Mouse (Mus musculus): ENCODE results near the gene 1700013G24Rik. TPM values are rescaled to one million over a fixed set of nuclear protein-coding genes. Genes with fewer than 3 reads are reported as not detected.

Gene 1700013G24Rik
- polyA plus RNA-seq, 1 experiment from 2014 or later, result not detected

DNA sequence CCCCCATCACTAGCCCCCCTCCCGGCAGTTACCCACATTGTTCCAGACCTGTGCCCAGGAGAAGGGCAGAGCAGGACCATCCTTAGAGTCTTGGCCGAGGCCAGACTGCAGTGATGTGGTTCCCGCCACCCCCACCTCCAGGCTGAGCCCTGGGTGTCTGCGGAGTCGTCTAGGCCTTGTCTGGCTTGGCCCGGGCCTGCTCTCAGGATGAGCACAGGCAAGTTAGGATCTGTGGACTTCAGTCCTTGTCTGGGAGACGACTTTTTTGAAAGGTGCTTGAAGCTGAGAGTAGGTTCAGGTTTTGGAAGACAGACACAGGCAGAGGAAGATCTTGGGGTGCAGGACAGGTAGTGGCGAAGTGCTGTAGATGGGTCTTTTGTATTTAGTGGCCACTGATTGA, 18.2 kb downstream of the 1700013G24Rik start:
- Histone ChIP-seq H3K4me2 (replicated peaks) (peak overlapping the region; percentile 85), H3K9ac (peak overlapping the region; percentile 89; the same call in 1 of the 2 replicates)
- ATAC-seq (ENCODE audit: low FRiP score, low read depth), result no peak

DNA sequence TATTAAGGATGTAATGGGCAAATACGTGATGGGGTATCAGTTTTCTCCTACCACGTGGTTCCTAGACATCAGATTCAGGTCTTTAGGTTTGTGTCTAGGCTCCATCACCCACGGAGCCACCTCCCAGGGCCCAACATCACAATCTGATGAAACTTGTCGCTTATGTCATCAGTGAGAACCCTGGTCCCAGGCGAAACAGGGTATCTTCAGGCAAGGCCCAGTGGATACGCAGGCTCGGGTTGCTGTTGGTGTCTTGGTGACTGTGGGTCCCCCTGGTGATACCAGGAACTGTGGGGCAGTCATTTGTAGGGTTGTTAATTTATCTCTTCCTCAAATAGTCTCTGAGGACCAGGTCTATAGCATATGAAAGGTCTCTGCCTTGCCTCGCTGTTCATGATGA, 20.2 kb downstream of the 1700013G24Rik start:
- peak overlapping the region; percentile 36; the same call in 1 of the 2 replicates for H3K9ac ChIP-seq
- no peaks in the 10 kb centered on the region for H3K36me3 ChIP-seq
- H3K4me2 ChIP-seq (replicated peaks), result peak overlapping the region; percentile 34
- ATAC-seq (ENCODE audit: low FRiP score, low read depth), result no peak
- H3K9me3 ChIP-seq, result no peaks in the 10 kb centered on the region
- H3K4me3 ChIP-seq, result no peak overlapping the region
- H3K27ac ChIP-seq, result peak overlapping the region; percentile 56
- H3K27me3 ChIP-seq, result no peaks in the 10 kb centered on the region
- WGBS, result 84% methylated on average over 8 of the region's 8 CpGs
- H3K4me1 ChIP-seq, result peaks cover 85% of the 10 kb centered on the region

More for the DNA sequence above, 18.2 kb downstream of the 1700013G24Rik start:
- Histone ChIP-seq H3K4me1 (peaks cover 79% of the 10 kb centered on the region), H3K27ac (peak overlapping the region; percentile 85; the same call in 1 of the 2 replicates), H3K27me3 (no peaks in the 10 kb centered on the region), H3K9me3 (no peaks in the 10 kb centered on the region), H3K4me3 (peak overlapping the region; percentile 80), H3K36me3 (no peaks in the 10 kb centered on the region)
- WGBS, result 58% methylated on average over 8 of the region's 8 CpGs

DNA sequence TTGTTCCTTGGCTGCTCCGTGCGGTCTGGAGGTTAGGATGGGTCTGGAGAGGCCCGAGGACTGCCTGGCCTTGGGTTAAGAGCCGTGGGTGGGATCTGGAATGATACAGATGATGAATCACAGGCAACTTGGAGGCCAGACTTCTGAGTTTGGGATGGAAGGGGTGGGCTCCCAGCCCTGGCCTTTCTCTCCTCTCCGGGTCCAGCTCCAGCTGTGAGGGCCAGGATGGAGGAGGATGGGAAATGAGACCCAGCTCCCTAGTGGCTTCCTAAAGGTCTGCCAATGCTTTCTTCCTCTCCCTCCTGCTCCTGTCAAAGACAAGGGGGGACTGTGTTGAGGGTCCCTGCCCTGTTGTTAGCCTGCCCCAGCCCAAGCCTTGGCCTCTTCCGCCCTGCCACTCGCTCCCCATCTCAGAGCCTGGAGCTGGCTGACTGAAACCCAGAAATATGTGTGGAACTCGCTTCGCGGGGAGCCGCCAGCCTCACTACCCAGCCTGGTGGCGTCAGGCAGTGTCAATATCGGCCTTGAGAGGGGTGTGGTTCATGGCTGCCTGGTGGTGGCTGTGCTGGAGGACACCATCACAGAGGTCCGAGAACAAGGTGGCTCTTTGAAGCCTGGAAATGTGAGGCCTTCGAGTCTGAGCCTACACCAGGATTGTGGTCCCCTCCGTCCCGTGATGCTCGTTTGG, 20.8 kb downstream of the 1700013G24Rik start:
- H3K27ac ChIP-seq, result peak overlapping the region; percentile 56
- no peaks in the 10 kb centered on the region for H3K36me3 ChIP-seq
- peak overlapping the region; percentile 36; the same call in 1 of the 2 replicates for H3K9ac ChIP-seq
- H3K4me1 ChIP-seq, result peaks cover 90% of the 10 kb centered on the region
- H3K4me2 ChIP-seq (replicated peaks), result peak overlapping the region; percentile 34
- H3K9me3 ChIP-seq, result no peaks in the 10 kb centered on the region
- no peak overlapping the region for H3K4me3 ChIP-seq
- WGBS, result 61% methylated on average over 18 of the region's 18 CpGs
- H3K27me3 ChIP-seq, result no peaks in the 10 kb centered on the region
- 0 out of 2 replicates have a peak, but pooled peaks have one; percentile 16 for ATAC-seq (ENCODE audit: low FRiP score, low read depth)

DNA sequence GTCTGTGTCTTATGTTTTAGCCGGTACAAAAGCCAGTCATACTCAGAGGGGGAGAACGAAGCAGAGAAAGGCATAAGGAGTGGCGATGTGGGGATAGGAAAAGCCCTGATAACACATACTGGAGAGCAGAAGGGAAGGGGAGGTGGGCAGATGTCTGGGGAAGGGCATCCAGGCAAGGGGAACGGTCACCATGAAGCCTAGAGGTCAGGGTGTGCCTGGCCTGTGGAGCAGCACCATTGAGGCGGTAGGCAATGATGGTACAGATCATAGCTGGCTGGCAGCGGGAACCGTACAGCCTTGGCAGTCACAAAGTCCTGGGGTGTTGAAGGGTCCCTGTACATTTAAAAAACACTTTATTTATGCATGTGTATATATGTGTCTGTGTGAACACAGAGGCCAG, 21.6 kb downstream of the 1700013G24Rik start:
- no peak overlapping the region for H3K4me2 ChIP-seq (replicated peaks)
- no peak for ATAC-seq (ENCODE audit: low FRiP score, low read depth)
- peak overlapping the region; percentile 56; the same call in 1 of the 2 replicates for H3K27ac ChIP-seq
- H3K9ac ChIP-seq, result peak overlapping the region; percentile 13; the same call in 1 of the 2 replicates
- WGBS, result 92% methylated on average over 7 of the region's 7 CpGs
- H3K9me3 ChIP-seq, result no peaks in the 10 kb centered on the region
- no peak overlapping the region for H3K4me3 ChIP-seq
- H3K36me3 ChIP-seq, result no peaks in the 10 kb centered on the region
- H3K4me1 ChIP-seq, result peaks cover 92% of the 10 kb centered on the region
- no peaks in the 10 kb centered on the region for H3K27me3 ChIP-seq

DNA sequence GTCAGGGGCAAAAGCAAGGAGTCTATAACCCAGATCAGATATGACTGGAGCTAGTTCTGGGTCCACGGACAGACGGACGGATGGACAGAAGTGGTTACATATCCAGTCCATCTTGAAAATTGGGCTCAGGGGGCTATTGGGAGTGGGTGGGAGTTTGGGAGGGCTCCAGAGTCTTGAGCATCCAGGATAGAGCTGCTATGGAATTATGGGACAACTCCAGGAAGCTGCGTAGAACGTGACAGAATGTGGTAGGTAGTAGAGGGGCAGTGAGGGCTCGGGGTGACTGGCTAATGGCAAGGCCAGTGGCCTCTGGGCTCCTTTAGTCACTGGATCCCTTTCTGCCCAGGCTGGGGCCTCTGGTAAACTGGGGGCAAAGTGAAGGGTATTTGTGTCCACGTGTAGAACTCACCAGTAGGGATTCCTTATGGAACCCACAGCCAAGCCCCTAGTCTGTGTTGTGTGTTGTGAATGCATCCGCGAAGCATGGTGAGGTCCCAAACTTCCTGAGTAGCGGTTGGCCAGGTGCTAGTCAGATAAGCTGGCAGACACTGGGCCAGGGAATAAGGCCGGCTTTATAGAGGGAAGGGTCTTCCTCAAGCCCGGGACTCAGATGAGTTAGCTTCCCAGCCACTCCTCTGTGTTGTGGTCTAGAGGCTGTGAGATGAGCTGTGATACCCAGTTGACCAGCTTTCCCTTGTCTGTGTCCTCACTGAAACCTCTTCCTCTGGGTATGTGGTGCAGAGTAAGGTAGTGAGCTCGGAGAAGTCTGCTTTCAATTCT, 22.4 kb downstream of the 1700013G24Rik start:
- H3K4me3 ChIP-seq, result no peak overlapping the region
- no peak for ATAC-seq (ENCODE audit: low FRiP score, low read depth)
- H3K4me2 ChIP-seq (replicated peaks), result no peak overlapping the region
- H3K9ac ChIP-seq, result no peak overlapping the region
- H3K36me3 ChIP-seq, result no peaks in the 10 kb centered on the region
- H3K4me1 ChIP-seq, result peaks cover 92% of the 10 kb centered on the region
- WGBS, result 80% methylated on average over 13 of the region's 13 CpGs
- no peak overlapping the region for H3K27ac ChIP-seq
- no peaks in the 10 kb centered on the region for H3K27me3 ChIP-seq
- no peaks in the 10 kb centered on the region for H3K9me3 ChIP-seq

DNA sequence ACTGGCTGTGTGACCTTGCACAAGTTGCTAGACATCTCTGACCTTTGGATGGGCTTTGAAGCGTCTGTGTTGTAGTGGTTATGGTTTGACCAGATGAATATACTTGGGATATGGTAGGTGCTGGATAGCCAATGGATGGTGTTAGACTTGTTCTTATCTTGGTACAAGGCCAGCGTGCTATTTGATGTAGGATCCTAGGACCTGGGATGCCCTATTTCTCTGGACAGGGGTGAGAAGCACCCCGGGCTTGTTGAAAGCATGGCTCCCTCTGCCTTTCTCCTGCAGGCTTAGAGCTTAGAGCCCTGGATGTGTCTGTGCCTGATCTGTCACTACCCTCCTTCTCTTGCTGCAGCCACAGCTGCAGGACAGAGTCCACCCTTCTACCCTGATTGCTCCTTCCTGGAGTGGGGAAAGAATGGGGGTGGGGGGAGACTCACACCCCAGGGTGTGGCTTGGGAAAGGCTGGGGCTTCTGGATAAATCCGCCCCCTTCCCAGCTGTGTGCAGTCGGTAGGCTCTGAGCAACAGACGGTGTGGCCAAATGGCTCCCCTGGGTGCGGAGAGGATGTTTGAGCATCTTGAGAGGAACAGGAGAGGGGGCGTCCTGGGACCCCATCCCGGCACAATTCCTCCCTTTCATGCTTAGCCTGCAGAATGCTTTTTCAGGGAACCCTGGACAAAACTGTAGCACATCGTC, 23.1 kb downstream of the 1700013G24Rik start:
- Histone ChIP-seq H3K4me2 (replicated peaks) (peak overlapping the region; percentile 55), H3K4me3 (peak overlapping the region; percentile 11; the same call in 1 of the 2 replicates), H3K4me1 (peaks cover 92% of the 10 kb centered on the region), H3K36me3 (no peaks in the 10 kb centered on the region), H3K27me3 (no peaks in the 10 kb centered on the region), H3K9me3 (no peaks in the 10 kb centered on the region), H3K27ac (peak overlapping the region; percentile 73), H3K9ac (peak overlapping the region; percentile 50)
- ATAC-seq (ENCODE audit: low FRiP score, low read depth), result 0 out of 2 replicates have a peak, but pooled peaks have one; percentile 28
- WGBS, result 21% methylated on average over 10 of the region's 10 CpGs

DNA sequence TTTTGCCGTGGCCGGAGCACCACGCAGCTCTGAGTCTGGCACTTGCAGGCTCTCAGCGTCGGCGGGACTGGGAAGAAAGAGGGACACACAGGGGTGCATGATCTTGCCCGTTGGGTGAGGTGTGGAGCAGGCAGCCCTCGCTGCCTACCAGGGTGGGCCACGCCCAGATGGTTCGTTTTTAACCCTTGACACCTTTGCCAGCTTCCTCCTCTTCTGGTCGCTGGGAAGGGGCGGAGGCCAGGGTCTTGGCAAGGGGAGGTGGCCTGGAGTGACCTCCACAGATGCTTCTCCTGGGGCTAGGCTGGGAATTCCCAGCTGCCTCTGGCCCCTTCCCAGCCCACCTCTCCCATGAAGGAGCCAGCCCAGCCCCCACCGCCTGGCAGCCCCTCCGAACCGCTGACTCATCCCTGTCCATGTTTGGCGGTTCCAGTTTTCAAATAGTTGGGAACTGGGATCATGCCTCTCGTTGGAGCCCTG, 23.7 kb downstream of the 1700013G24Rik start:
- H3K27ac ChIP-seq, result peak overlapping the region; percentile 73
- no peaks in the 10 kb centered on the region for H3K9me3 ChIP-seq
- no peaks in the 10 kb centered on the region for H3K27me3 ChIP-seq
- peak overlapping the region; percentile 50 for H3K9ac ChIP-seq
- no peak; the same call in 1 of the 2 replicates for ATAC-seq (ENCODE audit: low FRiP score, low read depth)
- peaks cover 93% of the 10 kb centered on the region for H3K4me1 ChIP-seq
- H3K4me3 ChIP-seq, result peak overlapping the region; percentile 11
- no peaks in the 10 kb centered on the region for H3K36me3 ChIP-seq
- 9% methylated on average over 17 of the region's 17 CpGs for WGBS
- peak overlapping the region; percentile 55 for H3K4me2 ChIP-seq (replicated peaks)

DNA sequence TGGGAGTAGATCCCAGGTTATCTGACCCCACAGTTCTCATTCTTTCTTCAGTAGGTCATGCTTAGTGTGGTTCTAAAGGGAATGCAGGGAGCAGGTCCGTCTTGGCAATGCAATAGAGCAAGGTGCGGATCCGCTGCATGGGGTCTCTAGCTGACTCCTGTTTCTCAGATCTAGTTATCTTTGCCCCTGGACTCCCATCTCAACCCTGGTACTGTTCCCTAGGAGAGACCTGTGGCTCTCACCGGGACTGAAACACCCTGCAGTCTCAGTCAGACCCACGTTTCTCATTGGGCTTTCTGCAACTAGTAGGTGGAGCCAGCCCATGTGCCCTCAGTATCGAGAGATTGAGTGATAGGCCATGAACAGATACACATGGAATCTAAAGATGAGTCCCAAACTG, 24.5 kb downstream of the 1700013G24Rik start:
- H3K27ac ChIP-seq, result peak overlapping the region; percentile 73
- no peak overlapping the region for H3K9ac ChIP-seq
- H3K4me1 ChIP-seq, result peaks cover 100% of the 10 kb centered on the region
- no peak for ATAC-seq (ENCODE audit: low FRiP score, low read depth)
- WGBS, result 52% methylated on average over 6 of the region's 6 CpGs
- no peaks in the 10 kb centered on the region for H3K9me3 ChIP-seq
- H3K4me2 ChIP-seq (replicated peaks), result peak overlapping the region; percentile 55
- H3K36me3 ChIP-seq, result no peaks in the 10 kb centered on the region
- H3K27me3 ChIP-seq, result no peaks in the 10 kb centered on the region
- no peak overlapping the region for H3K4me3 ChIP-seq

DNA sequence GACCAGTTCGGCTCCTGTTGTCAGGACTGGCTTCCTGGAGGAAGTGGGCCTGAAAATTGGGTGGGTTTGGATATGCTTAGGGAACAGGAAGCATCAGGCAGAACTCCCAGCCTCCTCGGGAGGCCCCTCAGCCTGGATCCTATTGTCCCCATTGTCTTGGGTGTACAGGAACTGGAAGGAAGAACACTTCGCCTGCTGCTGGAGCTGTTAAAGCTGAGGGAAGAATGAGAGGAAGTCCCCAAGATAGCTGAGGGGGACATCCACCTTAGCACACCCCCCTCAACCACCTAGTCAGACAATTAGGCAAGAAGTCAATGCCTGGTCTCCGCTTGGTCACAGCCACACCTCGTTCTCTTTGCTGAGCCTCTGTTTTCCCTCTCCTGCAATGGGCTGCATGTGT, 25.2 kb downstream of the 1700013G24Rik start:
- Histone ChIP-seq H3K27me3 (no peaks in the 10 kb centered on the region), H3K9ac (0 out of 2 replicates have a peak overlapping the region, but pooled peaks have one; percentile 43), H3K4me1 (peaks cover 95% of the 10 kb centered on the region), H3K9me3 (no peaks in the 10 kb centered on the region), H3K27ac (no peak overlapping the region; the same call in 1 of the 2 replicates), H3K4me2 (replicated peaks) (no peak overlapping the region), H3K4me3 (no peak overlapping the region), H3K36me3 (no peaks in the 10 kb centered on the region)
- 76% methylated on average over 5 of the region's 5 CpGs for WGBS
- no peak for ATAC-seq (ENCODE audit: low FRiP score, low read depth)

DNA sequence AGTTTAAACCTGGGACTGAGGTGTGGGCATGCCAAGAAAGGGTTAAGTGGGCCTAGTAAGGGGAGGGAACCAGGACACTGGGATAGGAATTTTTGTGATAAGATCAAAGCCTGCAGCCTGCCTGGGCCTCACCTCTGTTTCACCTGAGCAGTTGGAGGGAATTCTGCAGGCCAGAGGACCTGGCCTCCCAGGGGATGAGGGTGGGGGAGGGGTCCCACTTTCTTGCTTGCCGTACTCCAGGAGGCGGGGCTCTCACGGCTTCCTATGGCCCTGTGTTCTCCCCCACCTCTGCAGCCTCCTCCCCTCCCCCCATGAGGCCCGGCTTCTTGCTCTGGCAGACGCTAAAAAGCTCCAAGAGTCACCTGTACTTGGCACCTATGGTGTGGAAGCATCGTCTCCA, 26.7 kb downstream of the 1700013G24Rik start:
- Histone ChIP-seq H3K27me3 (no peaks in the 10 kb centered on the region), H3K36me3 (no peaks in the 10 kb centered on the region), H3K4me3 (no peak overlapping the region), H3K9ac (0 out of 2 replicates have a peak overlapping the region, but pooled peaks have one; percentile 13), H3K4me1 (peaks cover 91% of the 10 kb centered on the region), H3K9me3 (no peaks in the 10 kb centered on the region), H3K4me2 (replicated peaks) (peak overlapping the region; percentile 44), H3K27ac (peak overlapping the region; percentile 66)
- ATAC-seq (ENCODE audit: low FRiP score, low read depth), result no peak
- WGBS, result 5% methylated on average over 6 of the region's 6 CpGs

DNA sequence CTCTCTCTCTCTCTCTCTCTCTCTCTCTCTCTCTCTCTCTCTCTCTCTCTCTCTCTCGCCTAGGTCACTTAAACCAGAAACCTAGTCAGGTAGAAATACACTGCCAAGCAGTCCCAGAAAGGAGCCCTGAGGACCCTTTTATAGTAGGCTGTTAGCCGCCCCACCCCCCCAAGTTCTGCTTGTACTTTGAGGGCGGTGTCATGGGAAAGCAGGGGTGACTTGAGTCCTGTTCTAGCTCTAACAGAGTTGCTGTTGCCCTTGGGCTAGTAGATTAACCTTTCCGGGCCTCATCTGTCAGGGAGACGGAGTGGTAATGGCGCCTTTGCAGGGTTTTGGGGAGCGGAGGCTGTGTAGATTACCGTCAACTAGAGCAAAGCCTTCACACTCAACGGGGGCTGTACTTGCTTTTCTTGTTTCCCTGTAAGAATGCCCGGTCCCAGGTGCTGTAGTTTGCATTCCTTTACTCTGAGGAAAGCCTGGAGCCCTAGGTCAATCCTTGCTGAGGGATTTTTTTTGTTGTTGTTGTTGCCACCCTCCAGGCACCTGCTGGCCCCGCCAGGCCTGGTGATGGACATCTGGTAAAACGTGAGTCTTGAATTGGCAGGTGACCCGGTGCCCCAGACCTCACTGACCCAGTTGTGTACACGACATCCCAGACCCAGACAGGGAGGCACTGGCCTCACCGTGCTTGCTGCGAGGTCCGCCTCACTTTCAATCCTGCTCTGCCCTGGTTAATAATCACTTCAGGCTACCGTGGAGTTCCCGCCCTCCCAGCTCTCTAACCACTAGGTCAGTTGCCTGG, 27.3 kb downstream of the 1700013G24Rik start:
- peak overlapping the region; percentile 10; the same call in 1 of the 2 replicates for H3K9ac ChIP-seq
- H3K27ac ChIP-seq, result peak overlapping the region; percentile 66
- no peak for ATAC-seq (ENCODE audit: low FRiP score, low read depth)
- H3K4me3 ChIP-seq, result no peak overlapping the region
- H3K4me2 ChIP-seq (replicated peaks), result peak overlapping the region; percentile 44
- 15% methylated on average over 19 of the region's 19 CpGs for WGBS
- no peaks in the 10 kb centered on the region for H3K27me3 ChIP-seq
- H3K9me3 ChIP-seq, result no peaks in the 10 kb centered on the region
- no peaks in the 10 kb centered on the region for H3K36me3 ChIP-seq
- H3K4me1 ChIP-seq, result peaks cover 91% of the 10 kb centered on the region

Measured in limb, embryonic 13.5 days (tissue).